Mouse (Mus musculus) gonadal fat pad, adult 2 months (tissue): ENCODE results near the gene Fam173a. TPM values are rescaled to one million over a fixed set of nuclear protein-coding genes. Genes with fewer than 3 reads are reported as not detected.

ENCODE experiments used
- DNase-seq: peaks from one replicate; pipeline ENCODE4 v3.0.0-alpha.2; 2012; ENCODE audit warnings: low read depth
- polyA plus RNA-seq: library from polyadenylated mRNA; depleted of rRNA; stranded (reverse); fragments of >200 nt; gene quantifications from 2 replicates; pipeline ENCODE4 v1.2.3, GENCODE M21; 2012; rRNA removed

Fam173a gene
- 105 and 133 TPM in 2 replicates for polyA plus RNA-seq

- no peak for DNase-seq
These were observed at the start of gene Fam173a for GRCm38 (mm10) chr17:25792615-25793014. Gene Fam173a (minus strand): TSS chr17:25792901.

DNA sequence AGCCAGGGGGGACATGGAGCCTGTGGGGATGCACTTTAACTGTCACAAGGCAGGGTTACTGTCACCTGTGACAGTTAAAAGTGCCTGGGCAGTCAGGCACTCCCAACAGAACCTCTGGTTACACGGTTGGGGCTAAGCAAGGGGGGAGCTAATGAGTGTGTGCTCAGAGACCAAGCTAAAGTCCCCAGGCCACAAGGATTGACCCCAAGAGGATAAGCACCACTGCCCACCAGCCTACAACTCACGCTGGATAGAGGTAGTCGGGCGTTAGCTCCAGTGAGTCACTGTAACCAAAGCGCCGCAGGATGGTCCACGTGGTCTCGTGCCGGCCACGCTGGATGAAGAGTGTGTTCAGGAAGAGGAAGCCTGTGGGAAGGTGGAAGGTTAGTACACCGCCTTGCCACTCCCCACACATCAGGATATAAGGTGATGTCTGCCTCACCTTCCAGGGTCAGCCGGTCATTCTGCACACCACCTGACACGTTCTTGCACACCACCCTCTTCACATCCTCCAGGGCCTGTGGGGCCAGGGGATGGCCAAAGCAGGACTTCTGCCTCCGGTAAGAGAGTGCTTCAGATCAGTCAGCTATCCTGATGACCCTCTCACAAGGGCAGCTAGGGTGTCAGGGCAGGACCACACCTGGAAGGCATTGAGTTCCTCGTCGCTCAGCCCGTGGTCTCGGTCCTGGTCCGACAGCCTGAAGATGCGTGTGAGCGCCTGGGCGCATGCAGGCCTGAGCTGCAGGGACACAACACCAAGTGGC, 48.6 kb upstream of the Fam173a start, which contains the start of gene Gm20683:
Gm20683 (minus strand) TSS at position 647 of the 764 bp plus-strand sequence.
- DNase-seq, result no peak

GRCm38 (mm10) chr17:25840519-25840918, 47.8 kb upstream of the Fam173a start:
- DNase-seq, result no peak

GRCm38 (mm10) chr17:25839455-25840235, 46.9 kb upstream of the Fam173a start:
- DNase-seq, result no peak

- no peak for DNase-seq
These were observed 46.2 kb upstream of the Fam173a start for GRCm38 (mm10) chr17:25838904-25839303.

DNA sequence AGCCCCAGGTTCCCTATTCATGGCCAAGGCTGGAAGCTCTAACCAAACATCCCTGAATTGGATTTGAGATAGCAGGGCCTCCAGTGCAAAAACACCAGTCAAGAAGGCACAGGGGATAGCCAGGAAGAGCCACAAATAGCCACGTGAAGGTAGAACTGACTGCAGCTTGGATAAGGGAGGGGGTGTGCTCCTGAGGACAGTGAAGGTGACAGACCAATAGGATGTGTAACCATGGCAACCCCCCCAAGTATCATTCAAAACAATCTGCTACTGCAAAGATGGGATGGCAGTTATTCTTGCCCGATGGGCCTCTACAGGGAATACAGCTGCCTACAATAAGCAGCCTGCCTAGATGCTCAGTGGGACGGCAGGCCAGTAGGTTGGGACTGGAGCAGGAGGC, 44.8 kb upstream of the Fam173a start:
- DNase-seq, result no peak

GRCm38 (mm10) chr17:25837076-25837410, 44.3 kb upstream of the Fam173a start, which contains the start of gene Rhbdl1:
Gene Rhbdl1 (minus strand): TSS chr17:25837295.
- no peak for DNase-seq

DNA sequence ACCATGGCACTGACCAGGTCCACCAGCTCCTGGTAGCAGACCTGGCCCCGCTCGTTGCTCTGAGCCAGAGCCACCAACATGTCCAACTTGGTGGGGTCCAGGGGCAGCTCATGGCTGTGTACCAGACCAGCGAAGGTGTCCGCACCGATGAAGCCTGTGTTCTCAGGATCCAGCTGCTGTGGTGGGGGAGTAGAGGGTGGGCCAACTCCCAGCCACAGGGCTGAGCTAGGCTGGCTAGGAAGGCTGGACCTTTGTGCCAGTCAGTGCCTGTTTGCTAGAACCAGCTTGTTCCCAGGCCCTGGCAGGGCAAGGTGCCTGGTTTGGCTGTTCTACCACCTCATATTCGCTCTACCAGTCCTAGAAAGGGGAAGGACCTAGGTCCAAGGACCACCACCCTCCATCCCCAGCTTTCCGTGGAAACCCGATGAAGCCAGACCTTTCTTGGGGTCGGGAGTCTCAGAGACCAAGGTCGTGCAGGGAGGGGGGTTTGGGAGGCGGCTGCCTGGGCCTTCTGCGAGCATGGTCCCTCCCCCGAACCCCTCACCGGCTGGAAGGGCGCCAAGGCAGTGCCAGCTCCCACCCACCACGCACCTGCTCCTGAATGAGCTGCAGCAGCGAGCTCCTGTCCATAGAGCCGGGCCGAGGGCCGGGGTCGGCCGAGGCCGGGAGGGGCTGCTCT, 43.8 kb upstream of the Fam173a start:
- DNase-seq, result no peak

DNA sequence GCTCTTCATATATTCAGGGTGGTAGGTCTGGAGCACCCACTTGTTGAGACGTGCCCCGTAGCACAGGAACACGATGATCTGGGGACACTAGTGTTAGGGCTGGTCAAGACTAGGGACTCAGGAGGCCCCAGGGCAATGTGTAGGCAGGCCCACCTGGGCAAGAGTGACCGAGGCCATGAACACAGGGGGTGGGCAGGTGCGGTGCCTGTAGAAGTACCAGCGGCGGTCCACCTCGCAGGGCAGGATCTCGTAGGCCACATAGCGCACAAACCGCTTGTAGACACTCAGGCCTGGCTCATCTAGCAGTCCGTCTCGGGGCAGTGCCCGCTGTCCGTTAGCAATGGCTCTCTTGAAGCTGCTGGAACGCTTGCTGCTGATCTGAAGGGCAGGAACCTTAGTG, 43.1 kb upstream of the Fam173a start:
- no peak for DNase-seq

DNA sequence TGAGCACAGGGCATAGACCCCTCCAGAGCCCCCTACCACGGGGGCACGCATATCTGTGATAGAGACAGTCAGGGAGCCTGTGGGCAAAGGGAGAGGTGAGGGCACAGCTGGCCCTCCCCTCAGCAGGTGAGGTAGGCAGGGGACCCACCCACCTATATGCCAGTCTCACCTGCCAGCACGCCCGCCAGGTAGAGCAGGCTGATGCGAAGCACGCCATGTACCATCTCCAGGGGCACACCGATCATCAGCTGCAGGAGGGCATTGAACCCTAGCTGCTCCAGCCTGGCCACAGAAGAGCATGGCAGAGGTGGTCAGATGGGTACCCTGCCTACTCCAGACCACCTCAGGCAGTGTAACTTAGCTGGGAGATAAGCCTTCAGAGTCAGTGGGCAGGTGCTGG, 42.6 kb upstream of the Fam173a start:
- DNase-seq, result no peak

DNA sequence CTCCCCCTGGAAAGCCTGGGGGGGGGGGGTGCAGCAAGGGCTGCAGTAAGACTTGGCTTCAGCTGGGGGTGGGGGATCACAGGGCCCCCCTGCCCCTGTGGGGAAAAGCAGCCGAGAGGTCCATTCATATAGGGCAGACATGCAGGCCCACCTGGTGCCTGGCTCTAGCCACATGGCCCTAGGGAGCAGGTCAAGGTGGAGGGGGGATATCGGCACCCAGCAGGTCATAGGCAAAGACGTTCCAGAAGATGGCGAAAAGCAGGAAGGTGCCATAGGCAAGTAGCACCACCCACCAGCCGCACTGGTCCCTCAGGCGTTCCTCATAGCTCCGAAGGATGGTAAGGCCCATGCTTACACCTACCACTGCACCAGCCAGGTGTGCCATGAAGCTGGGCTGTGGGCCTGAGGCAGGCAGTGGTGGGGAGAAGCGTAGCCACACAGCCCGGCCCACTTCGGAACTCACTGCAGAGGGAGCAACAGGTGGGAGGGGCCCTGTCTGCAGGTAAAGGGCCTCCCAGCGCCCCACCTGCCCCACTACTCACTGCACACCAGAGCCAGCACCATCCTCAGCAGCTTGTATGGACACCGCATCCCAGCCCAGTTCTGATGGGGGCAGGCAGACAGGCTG, 42.0 kb upstream of the Fam173a start:
- DNase-seq, result no peak

DNA sequence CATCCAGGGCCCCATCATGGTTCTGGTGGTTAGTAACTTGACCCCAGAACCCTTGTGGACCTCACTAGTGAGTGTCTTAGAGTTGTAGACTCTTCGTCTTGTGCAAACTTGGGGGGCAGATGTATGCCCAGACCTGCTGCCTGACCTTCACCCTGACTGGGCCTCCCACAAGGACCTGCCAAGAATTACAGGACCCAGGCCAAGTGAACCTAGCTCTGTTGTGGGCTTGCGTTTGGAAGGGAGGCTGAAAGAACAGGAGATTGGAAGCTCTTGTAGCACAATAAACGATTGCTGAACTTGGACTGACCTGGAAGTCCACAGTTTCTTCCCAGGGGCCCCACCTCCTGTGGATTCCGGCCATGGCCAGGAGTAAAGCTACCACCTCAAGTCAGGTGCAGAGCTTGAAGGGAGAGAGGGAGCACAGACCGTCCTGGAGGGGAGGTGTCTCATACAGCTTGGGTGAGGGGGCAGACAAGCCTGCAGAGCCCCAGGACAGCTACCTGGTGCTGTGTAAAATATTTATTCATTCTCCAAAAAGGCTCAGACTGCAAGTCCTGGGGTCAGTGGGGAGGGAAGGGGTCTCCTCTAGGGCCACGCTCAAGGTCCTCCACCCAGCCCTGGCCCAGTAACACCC, 41.4 kb upstream of the Fam173a start:
- no peak for DNase-seq

DNA sequence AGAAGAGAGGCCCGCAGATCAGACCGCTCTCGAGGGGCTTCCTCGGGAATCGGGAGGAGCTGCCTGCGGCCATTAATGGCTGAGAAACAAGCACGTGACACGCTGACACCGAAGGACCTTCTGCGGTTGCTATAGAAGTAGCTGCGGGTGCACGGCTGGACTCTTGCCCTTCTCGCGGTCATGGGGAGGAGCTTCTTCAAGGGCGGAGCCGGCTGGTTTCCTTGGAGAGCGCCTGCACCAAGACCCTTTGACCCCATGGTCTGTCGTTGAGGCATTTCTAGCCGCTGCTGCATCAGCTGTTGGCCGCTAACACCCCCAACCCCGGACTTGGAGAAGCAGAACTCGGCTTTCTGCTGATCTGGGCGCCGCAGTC, 40.6 kb upstream of the Fam173a start, which contains the start of gene Stub1:
Stub1 (minus strand) TSS at position 114 of the 373 bp plus-strand sequence.
- no peak for DNase-seq

GRCm38 (mm10) chr17:25832436-25833290, 40.0 kb upstream of the Fam173a start:
- no peak for DNase-seq

DNA sequence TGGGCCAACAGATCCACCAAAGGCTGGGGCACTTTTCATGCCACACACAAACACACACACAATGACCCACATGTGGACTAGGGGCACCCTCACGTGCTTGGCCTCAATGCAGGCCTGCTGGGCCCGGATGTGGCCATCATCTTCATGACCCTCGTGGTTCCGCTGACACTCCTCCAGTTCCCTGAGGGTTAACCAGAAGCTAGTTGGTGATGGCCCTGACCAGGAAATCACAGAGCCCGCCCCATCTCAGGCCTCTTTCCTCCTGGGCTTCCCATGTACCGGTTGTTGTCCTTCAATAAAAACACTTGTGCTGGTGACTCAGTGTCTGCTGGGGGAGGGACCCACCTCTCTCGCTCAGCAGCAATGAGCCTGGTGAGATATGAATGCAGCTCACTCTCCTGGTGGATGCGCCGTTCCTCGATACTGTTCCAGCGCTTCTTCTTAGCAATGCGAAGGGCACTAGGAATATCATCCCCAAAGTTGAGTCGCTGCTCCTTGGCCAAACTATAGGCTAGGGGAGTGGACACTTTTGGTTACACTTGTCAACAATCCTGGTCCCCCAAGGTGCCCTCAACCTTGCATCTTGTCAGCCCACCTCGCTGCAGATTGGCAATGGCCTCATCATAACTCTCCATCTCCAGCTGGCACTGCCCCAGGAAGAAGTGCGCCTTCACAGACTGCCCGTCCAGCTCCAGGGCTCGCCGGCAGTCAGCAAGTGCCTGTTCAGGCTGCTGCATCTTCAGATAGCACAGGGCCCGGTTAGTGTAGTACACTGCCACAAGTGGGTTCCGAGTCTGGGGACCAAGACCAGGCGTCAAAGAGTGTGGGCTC, 39.0 kb upstream of the Fam173a start:
- DNase-seq, result no peak

- DNase-seq, result no peak
These were observed 38.2 kb upstream of the Fam173a start for GRCm38 (mm10) chr17:25830806-25831431.

DNA sequence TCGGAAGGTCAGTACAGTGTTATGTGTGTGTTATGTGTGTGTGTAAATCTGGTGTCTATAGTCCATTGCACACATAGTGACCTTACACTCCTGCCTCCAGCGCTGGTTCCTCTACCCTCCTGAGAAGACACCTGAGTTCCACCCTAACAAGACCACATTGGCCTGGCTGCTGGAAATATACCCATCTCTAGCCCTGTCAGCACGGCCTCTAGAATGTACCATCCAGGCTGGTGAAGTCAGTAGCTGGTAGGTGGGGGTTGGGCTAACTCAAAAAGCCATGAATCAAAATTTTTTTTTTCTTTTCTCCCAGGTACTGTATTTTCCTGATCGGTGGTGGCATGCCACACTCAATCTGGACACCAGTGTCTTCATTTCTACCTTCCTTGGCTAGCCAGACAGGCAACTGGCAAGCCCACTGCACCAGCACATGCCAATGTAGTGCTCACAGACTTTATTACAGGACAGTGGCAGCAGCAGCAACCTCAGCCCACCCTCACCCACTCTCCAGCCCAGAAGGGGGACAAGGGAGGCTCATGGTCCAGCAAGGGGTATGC, 37.6 kb upstream of the Fam173a start:
- DNase-seq, result no peak

GRCm38 (mm10) chr17:25829558-25830017, 36.9 kb upstream of the Fam173a start:
- no peak for DNase-seq
